Mouse (Mus musculus) layer of hippocampus, adult 9-11 months (tissue): ENCODE measurements at regions not wholly inside any gene's neighbourhood (a gene's known extent, or its start where the extent isn't known, plus 50 kb on each side); places are given as distances from the start of the nearest gene placed in this dataset.

ENCODE experiments used
- DNase-seq: peaks from one replicate; pipeline ENCODE4 v3.0.0; 2022

DNA sequence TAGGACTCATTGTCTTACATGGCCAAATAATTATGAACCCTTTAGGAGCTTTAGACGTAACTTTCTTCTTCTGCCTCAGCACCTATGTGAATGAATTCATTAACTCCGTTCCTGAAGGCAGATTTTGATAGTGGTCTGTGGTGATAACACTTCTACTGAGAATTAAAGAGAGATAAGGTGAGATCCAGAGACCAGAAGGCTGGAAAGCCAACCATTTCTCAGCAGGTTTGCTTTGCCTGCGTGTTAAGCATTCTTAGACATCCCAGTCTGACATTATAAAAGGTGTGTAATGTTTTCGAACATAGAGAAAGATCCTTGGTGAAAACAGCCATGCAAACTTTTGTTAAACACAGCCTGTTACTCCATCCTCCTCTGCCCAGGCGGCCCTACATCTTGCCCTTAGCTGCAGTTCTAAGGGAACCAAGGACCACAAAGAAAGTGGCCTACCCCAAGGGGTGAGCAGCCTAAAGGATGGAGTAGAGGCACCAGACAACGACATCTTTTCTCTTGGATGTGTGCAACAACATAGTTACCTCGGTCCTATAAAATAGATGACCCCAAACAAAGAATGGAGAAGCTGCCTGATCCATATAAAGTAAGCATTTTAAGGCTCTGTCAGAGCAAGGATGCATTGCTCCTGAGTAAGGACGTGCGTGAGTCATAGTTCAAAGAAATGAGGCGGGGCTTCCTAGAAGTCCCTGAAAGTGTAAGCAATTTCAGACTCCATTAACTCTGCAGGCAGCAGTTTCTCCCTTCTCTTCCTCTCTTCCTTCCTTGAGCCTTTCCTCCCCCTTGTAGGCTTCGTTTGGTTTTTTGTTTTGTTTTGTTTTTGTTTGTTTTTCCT is 55.1 kb upstream of the Xpr1 start:
- DNase-seq: no peak

DNA sequence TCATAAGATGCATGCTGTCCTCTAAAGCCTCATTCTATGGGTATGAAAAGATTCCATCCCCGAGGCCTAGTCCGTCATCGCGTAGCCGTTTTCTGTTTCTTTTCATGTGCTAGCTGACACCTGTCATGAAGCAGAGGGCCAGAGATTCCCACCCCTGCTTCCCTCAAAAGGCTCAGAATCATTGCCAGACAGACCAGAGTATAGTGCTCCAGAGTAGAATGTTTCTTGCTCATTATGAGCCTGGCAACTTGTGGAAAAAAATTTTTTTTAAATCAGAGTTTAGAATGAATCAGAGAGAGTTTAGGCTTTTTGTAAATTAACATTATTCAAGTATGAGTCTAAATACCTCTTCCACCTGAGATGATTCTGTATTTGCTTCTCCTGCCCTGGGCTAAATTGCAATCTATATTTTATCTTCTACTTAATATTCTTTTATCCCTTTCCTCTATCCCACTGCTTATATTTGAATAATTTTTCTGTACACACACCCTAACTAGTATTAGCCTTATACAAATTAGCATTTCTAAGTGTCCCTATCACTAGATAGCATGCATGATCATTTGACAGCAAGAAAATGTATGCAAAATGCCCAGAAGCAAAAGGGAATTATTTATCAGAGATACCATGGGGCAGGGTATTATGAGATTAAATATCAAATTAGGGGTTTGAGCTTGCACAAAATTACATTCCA is 55.9 kb upstream of the Xpr1 start:
- no peak for DNase-seq

DNA sequence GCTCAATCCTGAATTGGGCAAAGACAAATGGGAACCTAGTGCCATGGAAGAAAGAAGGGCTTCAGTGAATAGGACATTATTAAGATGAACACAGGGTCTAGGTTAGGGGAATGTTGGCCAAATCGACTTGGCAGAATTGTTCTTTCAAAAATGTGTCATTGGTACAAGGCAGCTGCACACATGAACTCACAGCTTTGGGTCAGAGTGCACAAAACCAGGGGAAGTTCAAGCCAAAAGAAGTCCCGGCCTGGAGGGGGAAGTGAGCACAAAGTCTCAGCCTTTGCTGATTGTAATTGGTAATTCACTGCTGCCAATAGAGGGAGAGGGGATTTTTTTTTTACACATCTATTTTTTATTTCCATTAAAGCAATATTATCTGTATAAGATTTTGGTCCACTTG is 57.8 kb upstream of the Xpr1 start:
- DNase-seq: no peak

DNA sequence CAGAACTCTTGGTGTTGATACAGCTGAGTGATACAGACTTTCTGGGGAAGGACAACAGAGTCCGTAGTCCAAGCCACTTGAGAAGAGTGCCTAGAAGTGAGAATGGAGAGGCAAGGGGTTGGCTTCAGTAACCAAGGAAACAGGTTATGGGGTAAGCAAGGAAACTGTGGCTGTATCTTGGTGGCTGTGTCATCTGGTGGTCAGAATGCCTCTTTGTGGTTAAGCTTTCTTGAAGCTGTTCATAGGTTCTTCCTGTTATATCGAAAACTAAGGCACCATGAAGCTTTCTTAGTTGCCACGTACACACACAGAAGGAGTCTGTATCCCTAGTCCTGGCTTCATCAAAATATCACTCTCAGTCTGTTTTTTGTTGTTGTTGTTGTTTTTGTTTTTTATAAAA is 59.0 kb upstream of the Xpr1 start:
- no peak for DNase-seq

DNA sequence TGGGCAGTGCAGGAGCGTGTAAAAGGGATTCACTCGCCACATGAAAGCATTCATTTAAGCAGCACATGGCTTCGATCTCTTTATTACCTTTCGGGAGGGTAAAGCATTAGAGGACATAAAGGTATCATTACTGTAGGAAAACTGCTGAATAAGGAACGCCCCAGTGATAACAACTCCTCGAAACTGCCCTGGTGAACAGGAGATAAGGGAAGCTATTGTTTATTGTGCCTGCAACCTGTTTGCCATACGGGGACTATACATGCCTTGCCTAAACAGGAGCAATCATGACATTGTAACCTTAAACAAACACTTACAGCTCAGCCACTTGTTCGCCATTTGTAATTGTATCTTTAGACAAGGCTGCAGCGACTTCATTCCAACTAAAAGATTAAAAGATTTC is 64.9 kb upstream of the Xpr1 start:
- no peak for DNase-seq

DNA sequence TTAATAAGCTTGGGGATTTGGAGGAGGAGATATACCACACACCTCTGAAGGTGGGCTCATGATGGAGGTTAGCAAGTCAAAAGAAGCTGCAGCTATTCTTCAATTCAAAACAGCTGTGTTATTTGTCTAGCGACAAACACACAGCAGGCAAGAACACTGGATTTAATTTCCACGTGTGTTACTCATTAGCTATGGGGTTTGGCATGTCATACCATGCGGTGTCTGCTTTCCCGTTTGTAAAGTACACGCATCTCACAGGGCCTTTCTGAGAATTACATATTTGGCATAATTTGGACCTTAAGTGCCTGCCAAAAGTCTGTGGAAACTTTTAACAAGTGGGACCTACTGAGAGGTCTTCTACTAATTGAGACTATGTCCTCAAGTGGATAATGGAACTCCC is 65.5 kb upstream of the Xpr1 start:
- no peak for DNase-seq

DNA sequence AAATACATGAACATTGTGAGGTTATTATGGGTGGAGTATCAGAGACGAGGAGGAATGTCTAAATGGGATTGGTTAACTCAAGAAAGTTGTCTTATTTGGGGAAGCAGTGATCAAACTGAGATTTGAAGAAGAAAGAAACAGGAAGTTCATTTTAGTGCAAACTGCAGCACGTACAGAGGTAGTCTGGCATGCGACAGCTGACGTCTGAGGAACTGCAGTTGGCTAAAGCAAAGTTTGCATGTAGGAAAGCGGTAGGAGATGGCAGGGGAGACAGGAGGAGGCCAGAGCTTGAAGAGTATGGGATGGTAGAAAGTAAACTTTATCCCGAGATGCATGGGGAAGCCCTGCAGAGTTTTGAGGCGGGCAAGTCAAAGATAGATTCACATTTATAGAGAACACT is 66.5 kb upstream of the Xpr1 start:
- no peak for DNase-seq

DNA sequence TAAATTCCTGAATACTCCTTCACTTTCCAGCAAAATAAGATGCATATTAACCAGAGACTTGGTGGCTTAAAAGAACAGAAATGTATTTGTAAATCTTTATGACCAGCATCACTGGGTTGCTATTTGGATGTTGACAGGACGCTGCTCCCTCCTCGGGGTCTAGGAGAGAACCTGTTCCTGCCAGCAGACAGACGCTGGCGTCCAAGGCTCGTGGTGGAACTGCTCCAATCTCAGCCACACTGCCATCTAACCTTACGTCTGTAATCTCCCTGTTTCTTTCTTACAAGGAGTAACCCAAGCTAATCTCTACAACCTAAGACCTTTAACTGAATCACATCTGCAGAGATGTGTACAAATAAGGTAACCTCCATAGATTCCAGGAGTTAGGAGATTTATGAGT is 70.1 kb upstream of the Acbd6 start:
- DNase-seq: no peak

DNA sequence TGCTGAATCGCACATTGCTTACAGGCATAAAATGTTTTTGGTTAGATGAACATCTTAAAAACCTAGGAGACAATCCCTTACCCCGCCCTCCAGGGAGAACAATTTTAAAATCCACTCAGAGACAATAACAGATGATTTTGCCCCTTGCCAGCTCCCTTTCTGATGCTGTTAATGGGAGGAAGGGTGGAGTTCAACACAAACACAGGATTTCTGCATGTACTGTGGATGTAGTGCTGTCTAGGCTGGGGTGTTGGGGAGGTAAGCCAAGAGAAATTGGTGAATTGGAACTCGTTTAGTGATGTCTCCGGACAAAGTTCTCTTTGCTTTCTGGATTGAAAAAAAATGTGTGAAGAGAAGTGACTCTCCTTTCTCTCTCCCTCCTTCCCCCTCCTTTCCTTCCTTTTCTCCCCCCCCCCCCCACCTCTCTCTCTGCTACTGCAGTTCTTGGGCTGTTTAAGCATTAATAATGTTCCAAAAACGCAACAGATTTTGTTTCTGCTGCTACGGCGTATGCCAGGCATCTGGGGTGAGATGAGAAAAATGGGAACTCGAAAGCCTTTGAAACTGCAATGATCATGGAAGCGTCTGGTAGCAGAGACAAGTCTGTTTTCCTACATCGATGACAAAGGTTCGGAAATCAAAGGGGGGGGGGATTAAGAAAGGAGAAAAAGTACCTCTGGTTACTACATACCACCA is 68.8 kb upstream of the Acbd6 start:
- peak; percentile 49 for DNase-seq

DNA sequence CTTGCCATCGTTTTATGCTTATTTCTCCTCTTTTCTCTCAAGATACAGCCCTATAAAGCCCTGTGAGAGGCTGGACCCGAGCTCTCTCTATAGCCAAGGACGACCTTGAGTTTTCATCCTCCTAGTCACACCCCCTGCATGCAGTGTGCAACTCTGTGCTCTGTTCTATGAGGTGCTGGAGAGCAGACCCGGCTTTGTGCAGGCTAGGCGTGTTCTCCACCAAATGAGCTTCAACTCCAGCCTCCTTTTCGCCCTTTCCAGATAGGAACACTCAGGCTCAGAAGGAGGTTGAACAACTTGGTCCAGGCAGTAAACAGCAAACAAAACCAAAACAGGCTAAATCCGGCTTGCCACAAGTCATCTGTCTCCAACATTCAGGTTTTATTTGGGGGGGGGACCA is 67.8 kb upstream of the Acbd6 start:
- no peak for DNase-seq

DNA sequence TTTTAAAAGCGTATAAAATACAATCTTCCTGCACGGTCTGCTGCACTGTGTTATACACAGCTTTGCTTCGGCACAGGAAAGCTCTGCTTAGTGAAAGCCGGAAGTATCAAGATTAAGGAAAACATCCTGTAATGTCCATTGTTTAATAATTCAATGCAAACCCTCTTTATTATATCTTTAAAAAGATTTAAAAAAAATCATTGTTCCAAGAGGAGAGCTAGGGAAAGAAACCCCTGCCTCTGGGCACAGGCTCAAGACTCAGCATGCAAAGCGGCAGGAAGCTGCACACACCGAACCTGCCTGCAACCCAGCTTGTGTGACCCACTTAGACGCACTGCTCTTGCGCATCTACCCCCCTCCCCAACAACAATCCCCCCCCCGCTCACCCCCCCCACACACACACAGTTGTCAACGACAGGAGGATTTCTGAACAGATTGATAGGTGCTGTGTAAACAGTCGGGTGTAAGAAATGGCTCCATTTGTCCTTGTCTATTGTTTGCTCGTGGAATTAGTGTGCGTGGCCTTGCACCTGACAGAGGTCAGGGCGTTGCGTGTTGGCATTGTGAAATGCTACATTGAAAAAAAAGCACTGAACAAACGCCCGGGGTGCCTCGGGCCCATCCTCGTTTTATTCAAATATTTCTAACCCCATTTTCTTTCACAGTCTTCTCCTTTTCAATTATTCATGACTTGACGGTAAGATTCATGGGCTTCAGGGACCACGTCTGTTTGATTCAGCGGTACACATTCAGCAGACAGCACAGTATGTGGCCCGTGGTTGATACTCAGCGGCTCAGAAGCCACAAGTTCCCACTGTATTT is 66.5 kb upstream of the Acbd6 start:
- DNase-seq: no peak

DNA sequence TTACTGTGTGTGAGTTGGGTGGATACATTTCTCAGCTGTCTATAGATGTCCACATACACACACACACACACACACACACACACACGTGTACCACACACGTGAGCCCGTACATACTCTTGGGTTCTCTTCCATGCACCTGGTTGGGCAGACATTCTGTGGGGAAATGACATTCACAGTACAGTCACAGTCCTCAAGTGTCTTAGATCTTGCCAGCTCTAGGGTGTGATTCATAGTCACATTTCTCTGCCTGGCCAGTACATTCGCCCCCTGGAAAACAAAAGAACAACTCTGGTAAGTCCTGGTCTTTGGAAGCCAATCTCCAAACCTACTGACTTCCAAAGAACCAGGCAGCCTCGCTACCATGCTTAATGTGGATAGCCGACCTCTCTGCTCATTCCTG is 64.6 kb upstream of the Acbd6 start:
- DNase-seq: no peak

DNA sequence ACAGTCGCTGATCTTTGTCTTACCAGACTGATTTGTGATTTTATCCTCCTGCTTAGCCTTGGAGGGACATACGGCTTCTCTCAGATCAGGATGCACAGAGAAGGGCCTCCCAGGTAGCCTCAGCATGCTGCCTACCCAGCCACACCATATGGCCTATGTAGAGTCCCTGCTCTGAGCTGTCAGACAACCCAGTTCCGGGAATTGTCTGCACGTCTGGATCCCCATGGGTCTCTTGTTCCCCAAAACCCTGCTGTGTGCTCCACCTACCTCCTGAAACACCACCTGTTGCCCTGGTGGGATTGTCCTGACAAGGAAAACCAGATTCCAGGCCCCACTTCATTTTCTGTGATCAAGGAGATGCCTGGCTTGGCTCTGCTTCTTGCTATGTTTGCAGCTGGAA is 64.1 kb upstream of the Acbd6 start:
- DNase-seq: no peak

DNA sequence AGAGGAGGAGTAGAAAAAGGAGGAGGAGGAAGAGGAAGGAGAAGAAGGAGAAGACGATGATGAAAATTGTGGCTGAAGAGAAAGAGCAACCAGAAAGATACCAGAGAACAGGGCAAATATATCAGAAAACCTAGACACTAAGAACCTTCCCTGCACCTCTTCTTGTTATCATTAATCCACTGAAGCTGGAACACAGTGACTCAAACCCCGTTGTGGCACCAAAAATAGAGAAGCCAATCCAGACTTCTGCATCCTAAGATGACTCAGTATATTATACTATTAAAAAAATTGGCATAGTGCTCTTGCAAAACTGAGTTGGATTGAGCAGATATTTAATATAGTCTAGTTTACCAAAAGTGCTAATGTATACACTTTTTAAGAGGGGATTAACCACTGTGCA is 63.6 kb upstream of the Acbd6 start:
- DNase-seq: no peak

DNA sequence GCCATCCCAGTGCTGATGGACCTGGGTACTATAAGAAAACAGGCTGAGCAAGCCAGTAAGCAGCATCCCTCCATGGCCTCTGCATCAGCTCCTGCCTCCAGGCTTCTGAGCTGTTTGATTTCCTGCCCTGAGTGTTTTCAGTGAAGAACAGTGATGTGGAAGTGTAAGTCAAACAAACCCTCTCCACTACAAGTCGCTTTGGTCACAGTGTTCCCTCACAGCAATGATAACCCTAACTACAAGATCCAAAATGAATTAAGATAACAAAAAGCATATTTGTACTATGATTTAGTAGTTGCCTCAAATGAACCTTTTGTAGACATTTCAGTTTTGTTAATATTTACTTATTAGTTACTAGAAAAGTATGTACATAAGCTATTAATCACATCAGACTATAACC is 58.2 kb upstream of the Acbd6 start:
- no peak for DNase-seq

DNA sequence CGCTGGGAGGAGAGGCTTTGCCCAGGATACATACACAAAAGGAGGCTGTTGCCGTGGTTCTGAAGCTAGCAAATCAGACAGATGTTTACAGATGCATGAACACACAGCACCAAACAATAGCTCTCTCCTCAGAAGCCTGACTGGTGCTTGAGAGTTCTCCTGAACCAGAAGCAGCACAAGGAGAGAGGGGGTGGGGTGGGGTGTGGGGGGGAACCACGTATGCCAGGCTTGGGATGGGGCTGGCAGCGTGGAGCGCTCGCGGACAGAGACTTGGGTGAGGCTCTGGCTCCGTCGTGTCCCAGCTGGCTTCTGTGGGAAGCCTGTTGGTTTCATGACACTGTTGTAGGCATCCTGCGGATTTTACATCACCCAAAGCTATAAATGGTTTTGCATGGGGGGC is 55.1 kb upstream of the Acbd6 start:
- no peak for DNase-seq

DNA sequence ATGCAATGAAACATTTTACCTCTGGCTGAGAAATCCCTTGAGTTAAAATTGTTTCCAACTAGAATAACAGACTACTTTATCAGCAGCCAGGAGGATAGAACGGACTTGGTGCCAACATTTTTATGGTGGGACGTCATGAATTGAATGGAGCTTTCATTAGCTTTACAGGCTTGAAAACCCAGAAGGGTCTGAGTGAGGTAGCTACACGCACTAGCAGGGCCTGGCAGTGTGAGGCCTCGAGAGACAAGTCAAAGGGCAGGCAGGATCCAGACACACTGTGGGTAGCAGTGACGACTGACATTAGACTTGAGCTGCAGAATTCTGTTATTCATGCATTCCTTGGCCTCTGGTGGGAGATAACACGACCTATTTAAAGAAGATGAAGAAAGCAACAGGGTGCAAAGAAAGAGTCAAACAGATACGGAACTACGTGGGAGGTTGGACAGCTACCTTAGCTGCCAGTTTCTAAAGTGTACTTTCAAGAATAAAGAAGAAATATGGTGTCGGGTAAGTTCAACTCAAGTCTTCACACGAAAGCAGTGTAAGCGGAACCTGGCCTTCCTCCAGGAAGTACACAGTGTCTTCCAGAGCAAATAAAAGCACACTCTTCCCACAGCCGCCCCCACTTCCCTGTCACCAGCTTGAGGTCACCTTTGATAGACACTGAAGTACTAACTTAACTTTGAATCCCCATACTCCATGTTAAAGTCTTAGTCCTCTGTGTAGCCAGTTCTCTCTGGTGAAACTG is 53.2 kb upstream of the Acbd6 start:
- no peak for DNase-seq

DNA sequence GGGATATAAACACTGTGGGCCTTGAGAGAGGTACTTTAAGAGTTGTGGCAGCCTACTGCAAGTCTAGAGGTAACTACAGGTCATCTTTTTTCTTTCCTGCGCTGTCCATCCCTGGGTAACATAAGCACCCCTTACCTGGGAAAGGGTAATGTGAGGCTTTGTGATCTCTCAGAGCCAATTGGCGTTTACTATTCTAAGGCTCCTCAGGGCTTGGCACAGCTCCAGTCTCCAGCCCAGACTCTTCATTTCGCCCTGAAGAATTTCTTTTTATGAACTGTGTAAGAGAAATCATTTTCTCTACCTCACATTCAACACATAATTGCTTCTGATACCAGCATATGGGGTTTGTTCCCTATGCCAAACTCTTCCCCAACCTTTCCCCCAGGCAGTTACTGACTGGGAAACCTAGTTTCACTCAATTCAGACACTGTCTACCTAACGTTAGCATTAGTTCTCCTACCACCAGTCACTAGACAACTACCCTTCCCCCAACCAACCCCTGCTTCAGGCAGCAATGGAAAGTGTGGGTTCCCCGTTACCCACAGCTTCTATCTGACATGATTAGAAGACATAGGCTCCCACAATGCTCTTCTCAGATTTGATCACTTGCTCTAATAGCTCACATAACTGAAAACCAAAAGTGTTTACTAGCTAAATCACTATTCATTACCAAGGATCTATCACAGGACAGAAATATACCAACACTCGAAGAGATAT is 52.4 kb upstream of the Acbd6 start:
- no peak for DNase-seq
